Mouse (Mus musculus) adrenal gland, postnatal 10 days (tissue): ENCODE data around the gene Gm7029. TPM values are rescaled to one million over a fixed set of nuclear protein-coding genes. Genes with fewer than 3 reads are reported as not detected.

Experiments
- DNase-seq: peaks from one replicate; pipeline ENCODE4 v3.0.0; 2021; ENCODE audit warnings: mixed read lengths
- microRNA-seq: library from miRNA; unstranded; fragments of <30 nt; microRNA quantifications from one replicate; pipeline ENCODE4 v1.2.0, GENCODE M21; 2021
- total RNA-seq, 2 experiments: library from RNA; stranded (reverse); gene quantifications; 2 replicates each; pipeline ENCODE4 v1.2.3; 2021

Gene Gm7029
- total RNA-seq, 2 experiments from 2014 or later = not detected

GRCm38 (mm10) chr17:33913905-33914304 lies 40.3 kb downstream of the Gm7029 start:
- DNase-seq = no peak

GRCm38 (mm10) chr17:33914969-33915391 lies 41.3 kb downstream of the Gm7029 start:
- no peak for DNase-seq

GRCm38 (mm10) chr17:33915671-33916250 lies 42.1 kb downstream of the Gm7029 start, which contains the start of the genes Tapbp and Zbtb22:
Tapbp (plus strand) TSS chr17:33915899.
Zbtb22 (plus strand) TSS chr17:33915904.
- peak; percentile 96 for DNase-seq

GRCm38 (mm10) chr17:33916294-33916693 lies 42.7 kb downstream of the Gm7029 start:
- DNase-seq = no peak

- DNase-seq = no peak
Measured at GRCm38 (mm10) chr17:33916847-33917655, 43.4 kb downstream of the Gm7029 start.

- no peak for DNase-seq
Measured at GRCm38 (mm10) chr17:33917656-33918292, 44.1 kb downstream of the Gm7029 start.

- no peak for DNase-seq
Measured at GRCm38 (mm10) chr17:33918293-33919203, 44.9 kb downstream of the Gm7029 start.

- DNase-seq = peak; percentile 91
Measured at GRCm38 (mm10) chr17:33919351-33920281, 46.0 kb downstream of the Gm7029 start.

GRCm38 (mm10) chr17:33920282-33921097 lies 46.9 kb downstream of the Gm7029 start:
- DNase-seq = peak; percentile 91

- DNase-seq = no peak
Measured at GRCm38 (mm10) chr17:33921361-33921760, 47.7 kb downstream of the Gm7029 start.

Small RNA genes lying within 50 kb of the gene (microRNA-seq; reads per million reads assigned to microRNA genes)
- gene Gm27740 = not detected

Other genes with a start within 250 kb of the Gm7029 start
- gene Zfp414, start 244.7 kb upstream of the Gm7029 start, total RNA-seq = 10 to 100 TPM; 25.6 to 42.6 TPM
- 1 to 10 TPM; 1.2 to 1.4 TPM for gene Pram1, start 235.8 kb upstream of the Gm7029 start, total RNA-seq
- gene Hnrnpm, start 187.0 kb upstream of the Gm7029 start, total RNA-seq = 100 to 1,000 TPM; 148 to 172 TPM
- 100 to 1,000 TPM; 115 to 126 TPM for gene March2, start 155.2 kb upstream of the Gm7029 start, total RNA-seq
- 100 to 1,000 TPM; 213 to 245 TPM for gene Rab11b, start 113.3 kb upstream of the Gm7029 start, total RNA-seq
- gene Angptl4, start 92.0 kb upstream of the Gm7029 start, total RNA-seq = 100 to 1,000 TPM; 156 to 168 TPM
- 100 to 1,000 TPM in 1 of 2 experiments, 10 to 100 TPM in 1; 85.3 to 108 TPM for gene Kank3, start 63.3 kb upstream of the Gm7029 start, total RNA-seq
- 1,000 to 10,000 TPM; 1,671 to 1,675 TPM for gene Rps28, start 49.3 kb upstream of the Gm7029 start, total RNA-seq
- 100 to 1,000 TPM; 564 to 570 TPM for gene Ndufa7, start 49.3 kb upstream of the Gm7029 start, total RNA-seq
- 10 to 100 TPM; 29.6 to 39.4 TPM for gene Cd320, start 30.7 kb upstream of the Gm7029 start, total RNA-seq
- gene Kifc1, start 16.8 kb downstream of the Gm7029 start, total RNA-seq = 10 to 100 TPM; 13.4 to 15.8 TPM
- gene Platr17, start 31.3 kb downstream of the Gm7029 start, total RNA-seq = not detected
- gene Daxx, start 35.6 kb downstream of the Gm7029 start, total RNA-seq = 10 to 100 TPM; 25.4 to 26.3 TPM
- gene Tapbp, start 42.1 kb downstream of the Gm7029 start, total RNA-seq = 100 to 1,000 TPM; 131 to 150 TPM
- gene Zbtb22, start 42.1 kb downstream of the Gm7029 start, total RNA-seq = 10 to 100 TPM; 29.2 to 34.3 TPM
- 10 to 100 TPM; 57.1 to 76.3 TPM for gene Rgl2, start 55.7 kb downstream of the Gm7029 start, total RNA-seq
- 10 to 100 TPM; 81.2 to 94.9 TPM for gene Pfdn6, start 66.5 kb downstream of the Gm7029 start, total RNA-seq
- gene Wdr46, start 66.8 kb downstream of the Gm7029 start, total RNA-seq = 10 to 100 TPM; 28.4 to 29.7 TPM
- 1 to 10 TPM; 4.8 to 5.8 TPM for gene B3galt4, start 77.7 kb downstream of the Gm7029 start, total RNA-seq
- gene Vps52, start 82.0 kb downstream of the Gm7029 start, total RNA-seq = 10 to 100 TPM; 38.8 to 51.4 TPM
- 100 to 1,000 TPM; 943 to 952 TPM for gene Rps18, start 82.2 kb downstream of the Gm7029 start, total RNA-seq
- gene H2-K1, start 126.5 kb downstream of the Gm7029 start, total RNA-seq = 100 to 1,000 TPM; 204 to 217 TPM
- gene Ring1, start 150.8 kb downstream of the Gm7029 start, total RNA-seq = 10 to 100 TPM; 29.8 to 36.5 TPM
- gene H2-Ke6, start 154.2 kb downstream of the Gm7029 start, total RNA-seq = 100 to 1,000 TPM; 184 to 194 TPM
- 100 to 1,000 TPM; 115 to 140 TPM for gene Slc39a7, start 157.8 kb downstream of the Gm7029 start, total RNA-seq
- 10 to 100 TPM; 62.3 to 76.1 TPM for gene Rxrb, start 158.0 kb downstream of the Gm7029 start, total RNA-seq
- gene Col11a2, start 165.6 kb downstream of the Gm7029 start, total RNA-seq = 10 to 100 TPM in 1 of 2 experiments, 1 to 10 TPM in 1; 4.2 to 15.0 TPM
- gene H2-Oa, start 218.5 kb downstream of the Gm7029 start, total RNA-seq = 1 to 10 TPM; 1.4 to 1.5 TPM
- gene H2-DMa, start 245.7 kb downstream of the Gm7029 start, total RNA-seq = 10 to 100 TPM in 1 of 2 experiments, 1 to 10 TPM in 1; 8.9 to 15.2 TPM
- gene Brd2, start 248.8 kb downstream of the Gm7029 start, total RNA-seq = 100 to 1,000 TPM; 170 to 181 TPM